Mouse (Mus musculus) kidney, postnatal 10 days (tissue): Measurements from ENCODE around the gene Osbpl2.

ENCODE experiments used
- DNase-seq: peaks from one replicate; pipeline ENCODE4 v3.0.0; 2021; ENCODE audit warnings: mixed read lengths

Gene Osbpl2

DNA sequence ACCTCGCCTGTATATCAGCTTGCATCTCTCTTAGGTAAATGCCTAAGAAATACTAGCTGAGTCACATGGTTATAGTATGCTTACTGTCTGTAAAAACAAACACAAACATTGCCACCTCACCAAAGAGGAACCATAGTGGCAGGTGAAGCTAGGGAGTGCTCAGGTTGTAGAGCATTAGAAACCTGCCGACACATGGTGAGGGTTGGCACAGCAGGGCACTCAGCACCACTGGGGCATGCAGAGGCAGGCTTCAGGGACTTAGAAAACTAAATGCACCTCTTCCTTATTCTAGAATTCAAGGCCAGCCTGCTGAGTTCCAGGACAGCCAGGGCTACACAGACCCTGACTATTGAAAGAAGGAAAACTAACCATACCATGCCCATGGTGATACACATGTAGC lies 47.8 kb downstream of the Osbpl2 start:
- DNase-seq: no peak

DNA sequence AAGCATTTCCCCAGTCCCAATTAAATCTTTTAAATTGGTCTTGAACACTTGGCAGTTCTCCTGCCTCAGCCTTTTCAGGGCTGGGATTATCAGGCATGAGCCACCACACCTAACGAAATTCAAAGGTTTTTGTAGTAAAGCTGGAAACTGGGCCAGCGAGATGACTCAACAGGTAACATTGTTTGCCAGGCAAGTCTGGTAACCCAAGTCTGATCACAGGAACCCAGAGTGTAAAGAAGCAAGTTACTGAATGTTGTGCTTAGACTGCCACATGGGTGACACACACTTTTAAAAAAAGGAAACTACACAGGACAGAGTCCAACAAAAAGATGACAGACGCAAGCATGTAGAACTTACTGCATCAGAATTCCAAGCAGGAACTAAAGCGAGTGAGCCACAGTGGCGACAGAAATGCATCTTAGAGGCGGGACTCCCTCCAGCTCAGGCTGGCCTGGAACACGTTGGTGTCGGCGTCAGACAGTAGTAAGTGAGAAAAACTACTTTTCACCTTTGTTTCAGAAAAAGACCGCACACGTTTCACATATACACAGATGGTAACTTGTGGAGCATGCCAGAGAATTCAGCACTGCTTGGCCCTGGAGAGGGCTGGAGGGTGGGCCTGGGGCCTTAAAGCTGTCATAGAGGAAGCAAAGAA lies 51.2 kb downstream of the Osbpl2 start:
- DNase-seq: no peak

DNA sequence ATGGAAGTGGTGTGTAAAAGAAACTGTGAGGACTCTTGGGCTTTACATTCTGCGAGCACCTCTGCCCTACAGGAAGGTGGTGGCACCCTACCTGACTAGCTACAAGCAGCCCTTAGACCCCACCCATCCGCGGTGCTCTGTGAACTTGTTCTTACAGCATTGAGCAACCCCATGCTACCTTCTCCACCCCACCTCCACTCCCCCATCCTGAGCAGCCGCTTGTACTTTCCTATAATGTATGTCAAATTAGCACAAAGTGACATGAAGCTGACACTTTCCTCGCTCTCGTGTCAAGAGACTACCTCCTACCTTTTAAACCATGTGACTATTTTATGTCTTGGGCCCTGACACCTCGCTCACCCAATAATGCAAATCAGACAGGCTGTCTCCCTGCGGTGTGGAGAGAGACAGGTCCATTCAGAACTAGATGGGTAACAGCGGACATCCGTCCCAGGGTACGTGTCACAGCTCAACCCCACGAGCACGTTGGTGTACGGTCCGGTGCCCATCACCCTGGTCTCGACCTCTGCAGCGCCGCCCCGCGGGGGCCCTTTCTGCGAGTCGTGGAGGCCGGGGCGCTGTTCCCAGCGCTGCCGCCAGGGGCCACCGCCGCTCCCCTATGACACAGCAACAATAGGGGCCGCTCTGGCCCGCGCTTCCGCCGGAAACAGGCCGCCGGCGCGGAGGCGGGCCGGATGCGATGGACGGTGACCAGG lies 51.9 kb downstream of the Osbpl2 start, which contains the start of gene Adrm1:
Adrm1 (plus strand) TSS at position 680 of the 716 bp plus-strand sequence.
- peak; percentile 98 for DNase-seq

DNA sequence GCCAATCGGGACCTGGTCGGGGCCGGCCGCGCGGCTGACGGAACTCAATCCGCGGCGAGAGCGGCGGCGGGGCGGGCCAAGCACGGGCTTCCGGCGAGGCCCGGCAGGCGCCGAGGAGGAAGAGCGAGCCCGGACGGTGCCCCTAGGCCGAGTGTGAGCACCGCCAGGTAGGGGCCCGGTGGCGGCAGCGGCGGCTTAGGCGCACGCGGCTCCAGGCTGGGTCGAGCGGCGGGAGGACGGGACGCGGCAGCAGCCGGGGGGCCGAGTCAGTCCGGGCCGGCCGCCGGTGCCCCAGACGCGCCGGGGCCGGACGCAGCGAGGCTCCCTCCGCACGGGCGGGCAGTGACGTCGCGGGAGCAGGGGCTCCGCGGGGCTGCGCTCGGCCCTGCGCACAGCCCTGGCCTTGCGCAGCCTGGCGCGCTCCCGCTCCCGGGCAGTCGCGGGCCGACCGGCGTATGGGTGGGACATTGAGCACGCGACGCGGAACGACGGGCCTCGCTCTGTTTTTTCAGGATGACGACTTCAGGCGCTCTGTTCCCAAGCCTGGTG lies 52.5 kb downstream of the Osbpl2 start:
- no peak for DNase-seq

DNA sequence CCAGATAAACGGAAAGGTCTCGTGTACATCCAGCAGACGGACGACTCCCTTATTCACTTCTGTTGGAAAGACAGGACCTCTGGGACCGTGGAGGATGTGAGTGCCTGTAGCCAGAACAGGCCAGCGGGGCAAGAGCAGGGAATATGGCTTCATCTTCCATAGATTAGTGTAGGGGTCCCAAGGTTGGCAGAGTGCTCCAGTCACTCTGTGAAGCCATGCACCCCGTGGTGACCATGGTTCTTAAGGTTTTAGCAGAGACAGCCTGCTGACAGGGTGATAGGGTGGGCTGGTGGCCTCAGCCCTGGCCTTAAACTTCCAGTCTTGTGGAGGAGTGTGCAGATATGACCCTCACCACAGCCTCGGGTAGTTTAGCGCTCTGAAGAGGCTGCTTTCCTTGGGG lies 53.0 kb downstream of the Osbpl2 start:
- DNase-seq: no peak

DNA sequence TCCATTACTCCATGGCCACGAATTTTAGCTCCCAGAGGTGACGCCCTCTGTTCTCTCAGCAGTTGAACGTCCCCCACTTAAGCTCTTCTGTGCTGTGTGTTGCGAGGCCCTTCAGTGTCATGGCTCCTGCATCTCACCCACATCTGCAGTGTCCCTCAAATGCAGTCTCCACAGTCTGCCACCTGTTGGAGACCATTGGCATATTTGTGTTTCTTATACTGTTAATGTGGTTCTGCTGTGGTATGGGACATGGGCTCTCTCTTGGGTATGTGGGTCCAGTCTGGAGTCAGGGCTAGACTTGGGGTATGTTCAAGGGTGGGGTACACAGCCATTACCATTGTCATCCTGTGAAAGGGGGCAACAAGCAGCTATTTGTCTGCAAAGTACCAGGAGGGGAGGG lies 54.1 kb downstream of the Osbpl2 start:
- DNase-seq: no peak

DNA sequence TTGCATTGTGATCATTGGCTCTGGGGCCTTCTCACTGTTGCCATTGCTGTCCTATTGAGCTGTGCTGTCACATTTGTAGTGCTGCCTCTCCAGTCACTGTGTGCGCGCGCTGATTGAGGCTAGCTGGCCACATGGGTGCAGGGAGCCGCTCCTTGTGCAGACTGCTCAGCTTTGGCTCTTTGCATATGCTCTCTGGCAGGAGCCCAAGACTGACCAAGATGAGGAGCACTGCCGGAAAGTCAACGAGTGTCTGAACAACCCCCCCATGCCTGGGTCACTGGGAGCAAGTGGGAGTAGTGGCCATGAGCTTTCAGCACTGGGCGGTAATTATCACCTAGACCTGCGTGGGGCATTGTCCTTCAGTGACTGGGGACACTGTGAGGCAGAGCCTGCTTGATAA lies 54.6 kb downstream of the Osbpl2 start:
- DNase-seq: peak; percentile 49

DNA sequence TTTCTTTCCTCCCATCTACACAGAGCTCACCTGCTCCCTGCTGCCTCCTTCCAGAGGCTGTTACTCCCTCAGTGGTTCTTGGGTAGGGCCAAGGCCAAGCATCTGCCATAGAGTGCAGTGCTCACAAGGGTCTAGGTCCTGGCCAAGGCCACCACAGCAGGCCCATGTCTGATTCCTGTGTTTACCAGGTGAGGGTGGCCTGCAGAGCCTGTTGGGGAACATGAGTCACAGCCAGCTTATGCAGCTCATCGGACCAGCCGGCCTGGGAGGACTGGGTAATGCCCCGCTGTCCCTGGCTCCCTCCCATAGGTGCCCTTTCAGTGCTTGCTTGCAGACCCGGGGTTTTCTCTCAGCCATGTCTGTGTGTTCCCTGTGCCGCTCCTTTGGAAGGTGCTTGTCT lies 55.0 kb downstream of the Osbpl2 start:
- no peak for DNase-seq

DNA sequence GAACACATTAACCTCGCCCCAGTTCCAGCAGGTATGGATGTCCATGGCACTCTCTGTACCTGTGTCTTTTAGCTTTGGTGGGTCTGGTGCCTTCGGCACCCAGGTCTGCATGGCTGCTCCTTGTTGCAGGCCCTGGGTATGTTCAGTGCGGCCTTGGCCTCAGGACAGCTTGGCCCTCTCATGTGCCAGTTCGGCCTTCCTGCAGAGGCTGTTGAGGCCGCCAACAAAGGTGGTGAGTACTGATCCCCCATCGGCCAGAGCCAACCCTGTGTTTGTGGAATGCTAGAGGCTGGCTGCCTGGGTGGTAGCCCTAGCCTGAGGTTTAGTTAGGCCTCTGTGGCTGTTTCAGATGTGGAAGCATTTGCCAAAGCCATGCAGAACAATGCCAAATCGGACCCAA lies 56.6 kb downstream of the Osbpl2 start:
- DNase-seq: no peak

DNA sequence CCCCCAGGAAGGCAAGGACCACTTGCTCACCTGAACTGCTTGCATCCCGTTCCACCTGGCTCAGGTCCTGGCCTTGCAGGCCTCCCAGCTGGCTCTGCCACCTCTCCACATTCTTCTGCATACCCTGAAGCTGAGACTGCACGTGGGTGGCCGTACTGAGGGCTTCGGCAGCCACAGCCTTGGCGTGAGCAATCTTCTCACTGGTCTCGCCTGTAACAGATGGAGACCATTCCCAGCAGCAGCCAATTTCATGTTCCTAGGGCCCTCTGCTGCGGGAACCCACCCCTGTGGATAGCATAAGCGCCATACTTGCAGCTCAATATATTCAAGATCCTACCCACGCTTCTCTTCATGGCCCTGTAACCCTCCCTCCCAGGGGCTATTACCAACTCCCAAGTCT lies 62.4 kb downstream of the Osbpl2 start:
- DNase-seq: no peak

DNA sequence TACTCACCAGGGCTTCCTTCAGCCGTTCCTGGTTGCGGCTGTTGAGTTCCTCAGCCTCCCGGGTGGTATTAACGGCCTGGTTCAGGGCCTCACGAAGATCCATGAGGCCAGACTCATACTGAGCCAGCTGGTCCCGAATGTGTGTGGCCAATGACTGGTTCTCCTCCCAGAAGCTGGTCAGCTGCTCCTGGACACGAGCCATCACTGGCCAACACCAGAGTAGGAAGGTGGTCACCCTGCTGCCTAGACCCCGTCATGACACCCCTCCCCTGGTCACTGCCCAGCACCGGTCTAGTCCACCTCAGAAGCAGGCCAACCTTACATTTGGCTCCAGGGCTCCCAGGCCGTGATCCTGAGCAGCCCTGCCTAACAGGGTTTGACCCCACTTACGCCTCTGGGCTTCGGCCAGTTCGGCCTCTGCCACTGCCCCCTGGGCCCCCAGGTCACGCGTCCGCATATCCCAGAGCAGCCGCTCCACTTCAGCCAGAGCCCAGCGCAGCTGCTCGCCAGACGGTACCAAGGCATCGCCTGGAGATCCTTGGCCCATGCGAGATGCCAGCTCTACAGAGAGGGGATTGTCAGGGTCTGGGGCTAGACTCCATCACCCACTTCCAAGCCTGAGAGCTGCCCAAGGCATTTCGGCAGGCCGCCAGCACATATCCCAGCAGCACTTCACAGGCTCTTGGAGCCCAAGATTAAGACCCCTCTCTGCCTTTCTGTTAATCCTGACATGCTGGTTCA lies 65.1 kb downstream of the Osbpl2 start:
- no peak for DNase-seq

DNA sequence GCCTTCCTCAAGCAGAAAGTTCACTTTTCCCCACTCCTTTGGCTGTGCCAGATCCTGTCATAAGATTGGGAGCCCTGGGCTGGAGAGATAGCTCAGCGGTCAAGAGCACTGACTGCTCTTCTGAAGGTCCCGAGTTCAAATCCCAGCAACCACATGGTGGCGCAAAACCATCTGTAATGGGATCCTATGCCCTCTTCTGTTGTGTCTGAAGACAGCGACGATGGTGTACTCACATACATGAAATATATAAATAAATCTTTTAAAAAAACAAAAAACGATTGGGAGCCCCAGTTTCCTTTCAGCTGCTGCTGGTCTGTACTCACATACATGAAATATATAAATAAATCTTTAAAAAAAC lies 65.6 kb downstream of the Osbpl2 start:
- no peak for DNase-seq

DNA sequence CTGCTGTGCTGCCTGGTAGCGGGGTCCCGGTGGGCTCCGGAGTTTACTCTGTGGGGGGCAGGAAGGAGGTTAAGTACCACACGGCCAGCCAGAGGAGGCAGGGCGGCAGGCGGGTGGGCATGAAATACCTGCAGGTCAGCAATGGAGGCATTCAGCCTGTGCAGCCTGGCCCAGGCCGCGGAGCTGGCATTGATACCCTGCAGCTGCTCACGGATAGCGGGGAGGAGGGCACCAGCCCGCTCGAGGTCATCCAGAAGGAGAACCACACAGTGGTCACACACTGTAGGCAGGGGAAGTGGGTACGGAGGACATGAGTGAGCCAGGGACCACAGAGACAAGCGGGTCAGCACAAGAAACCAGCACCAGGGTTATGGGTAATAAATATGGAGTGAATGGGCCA lies 66.6 kb downstream of the Osbpl2 start:
- DNase-seq: no peak

DNA sequence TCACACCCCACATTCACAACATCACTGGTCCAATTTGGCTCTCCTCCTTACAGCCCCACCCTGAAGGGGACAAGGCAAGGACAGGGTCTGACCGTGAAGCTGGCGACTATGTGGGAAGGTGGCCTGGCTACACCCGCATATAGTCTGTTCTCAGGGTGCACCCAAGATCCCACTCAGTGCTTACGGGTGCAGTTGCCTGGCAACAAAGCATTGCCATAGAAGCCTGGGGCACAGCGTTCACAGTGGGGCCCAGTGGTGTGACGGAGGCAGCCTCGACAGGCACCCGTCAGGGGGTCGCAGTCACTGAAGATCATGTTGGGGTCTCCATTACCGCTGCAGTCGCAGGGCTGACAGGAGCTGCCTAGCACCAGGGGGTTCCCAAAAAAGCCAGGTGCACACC lies 68.3 kb downstream of the Osbpl2 start:
- DNase-seq: no peak

DNA sequence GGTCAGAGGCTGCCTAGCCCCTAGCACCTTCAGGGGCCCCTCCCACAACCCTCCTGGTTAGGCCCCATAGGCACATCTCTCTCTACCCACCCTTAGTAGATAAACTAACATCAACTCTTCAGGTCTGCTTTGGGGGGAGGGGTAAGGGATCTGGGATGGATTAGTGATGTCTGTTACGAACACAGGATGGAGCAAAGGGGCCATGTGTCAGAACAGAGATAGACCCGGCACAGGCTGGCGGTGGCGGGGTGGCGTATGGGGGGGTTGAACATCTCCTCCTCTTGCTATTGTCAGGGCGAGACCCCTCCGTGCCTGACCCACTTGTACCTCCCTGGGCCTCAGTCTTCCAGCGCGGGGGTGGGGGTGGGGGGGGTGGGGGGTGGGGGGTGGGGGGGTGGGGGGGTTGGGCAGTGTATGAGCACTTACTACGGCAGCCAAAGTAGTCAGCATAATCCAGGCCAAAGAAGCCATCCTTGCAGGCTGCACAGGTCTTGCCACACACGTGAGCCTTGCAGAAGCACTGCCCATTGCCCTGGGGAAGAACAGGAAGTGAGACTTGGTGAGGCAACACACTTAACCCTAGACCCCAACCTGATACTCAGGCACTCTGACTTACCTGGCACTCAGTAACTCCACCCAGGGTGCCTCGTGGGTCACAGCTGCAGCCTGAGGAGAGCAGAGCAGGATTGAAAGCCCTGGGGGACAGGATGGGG lies 77.7 kb downstream of the Osbpl2 start:
- DNase-seq: no peak

DNA sequence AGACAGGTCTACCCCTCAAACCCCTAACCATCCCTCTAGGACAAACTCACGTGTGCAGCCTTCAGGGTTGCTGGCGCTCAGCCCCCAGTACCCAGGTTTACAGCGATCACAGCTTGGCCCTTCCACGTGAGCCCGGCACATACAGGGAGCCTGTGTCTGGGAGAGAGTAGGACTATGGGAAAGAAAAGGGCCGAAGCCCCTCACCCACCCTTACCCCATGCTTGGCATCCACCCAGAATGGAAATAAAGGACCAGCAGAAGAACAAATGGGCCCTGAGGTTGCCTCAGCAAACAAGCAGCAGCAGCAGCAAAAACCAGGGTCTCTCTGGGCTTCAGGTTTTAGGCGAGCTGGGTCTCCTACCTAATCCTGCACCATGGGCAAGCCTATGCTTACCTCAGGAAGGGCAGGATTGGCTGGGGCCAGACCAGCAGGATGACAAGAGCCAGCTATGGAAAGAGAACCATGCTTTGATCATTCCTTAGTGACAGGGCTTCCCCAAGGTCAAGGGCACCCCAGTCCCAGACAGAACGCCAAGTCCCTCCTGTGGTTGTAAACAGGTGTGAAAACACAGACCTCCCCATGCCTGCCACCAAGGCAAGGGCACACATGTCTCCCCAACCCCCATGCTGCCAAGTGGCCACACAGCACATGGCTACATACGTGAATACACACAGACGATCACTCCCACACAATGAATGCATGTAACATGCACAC lies 78.4 kb downstream of the Osbpl2 start:
- no peak for DNase-seq

DNA sequence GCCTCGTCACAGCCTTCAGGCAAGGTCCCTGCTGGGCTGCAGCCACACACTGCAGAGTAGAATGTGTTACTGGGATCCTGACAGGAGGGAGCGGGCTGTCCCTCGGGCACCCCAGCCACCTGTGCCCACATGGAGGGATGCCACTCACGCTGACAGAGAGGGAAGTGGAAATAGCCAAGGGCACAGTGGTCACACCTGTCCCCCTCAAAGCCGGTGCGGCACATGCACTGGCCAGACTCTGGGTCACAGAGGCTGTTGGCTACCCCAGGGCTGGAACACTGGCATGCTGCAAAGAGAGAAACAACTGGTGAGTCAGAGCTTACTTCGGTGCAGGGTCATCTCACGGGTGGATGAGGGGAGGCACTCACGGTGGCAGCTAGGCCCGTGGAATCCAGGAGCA lies 79.7 kb downstream of the Osbpl2 start:
- DNase-seq: no peak

DNA sequence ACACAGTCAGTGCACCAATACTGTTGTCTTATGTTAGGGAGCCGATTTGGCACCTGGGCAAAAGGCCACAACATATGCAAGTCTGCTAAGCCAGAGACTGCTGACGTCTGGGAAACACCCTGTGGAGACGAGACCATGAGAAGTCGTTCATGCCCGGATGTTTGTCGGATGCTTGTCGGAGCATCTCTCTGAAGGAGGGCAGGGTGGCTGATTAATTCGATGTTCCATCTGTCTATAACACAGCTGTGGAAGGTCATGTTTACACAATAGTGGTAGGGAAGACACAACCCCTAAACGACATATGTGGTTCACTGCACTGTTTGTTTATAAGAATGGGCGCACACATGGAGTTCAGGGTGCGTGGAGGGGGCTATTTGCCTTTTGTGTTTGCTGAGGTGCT lies 81.6 kb downstream of the Osbpl2 start:
- DNase-seq: no peak

DNA sequence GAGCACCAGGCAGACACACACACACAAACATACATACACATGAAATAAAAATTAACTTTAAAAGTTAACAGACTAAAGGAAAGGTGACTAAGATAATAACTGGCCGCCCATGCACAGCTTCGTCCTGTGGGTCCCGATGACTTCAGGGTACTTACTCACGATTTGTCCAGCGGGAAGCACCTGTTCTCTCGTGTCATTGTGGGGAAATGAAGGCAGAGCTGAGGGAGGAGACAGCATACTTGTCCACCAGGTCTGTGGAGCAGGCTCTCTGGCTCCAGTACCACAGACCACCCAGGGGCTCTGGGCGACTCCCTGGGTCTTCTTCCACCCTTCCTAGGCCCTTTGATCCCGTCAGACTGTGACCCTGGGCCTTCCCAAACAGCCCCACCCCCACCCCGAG lies 82.2 kb downstream of the Osbpl2 start:
- DNase-seq: no peak

DNA sequence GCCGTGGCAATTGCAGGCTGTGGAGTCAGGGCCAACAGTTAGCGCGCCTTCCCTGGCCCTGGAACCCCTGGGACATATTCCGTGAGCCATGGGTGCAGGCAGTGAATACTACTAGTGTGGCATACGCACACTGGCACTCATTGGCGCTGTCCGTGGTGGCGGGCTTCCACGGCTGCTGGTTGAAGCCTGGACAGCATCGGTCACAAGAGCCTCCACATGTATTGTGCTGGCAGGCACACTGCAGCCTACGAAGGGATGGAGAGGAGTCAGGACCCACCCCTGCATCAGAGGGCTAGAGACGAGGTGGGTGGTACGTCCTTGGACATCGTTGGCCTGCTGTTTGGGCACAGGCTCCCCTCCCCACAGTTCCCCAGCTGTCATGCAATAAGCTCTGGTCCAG lies 83.2 kb downstream of the Osbpl2 start:
- DNase-seq: peak; percentile 18

DNA sequence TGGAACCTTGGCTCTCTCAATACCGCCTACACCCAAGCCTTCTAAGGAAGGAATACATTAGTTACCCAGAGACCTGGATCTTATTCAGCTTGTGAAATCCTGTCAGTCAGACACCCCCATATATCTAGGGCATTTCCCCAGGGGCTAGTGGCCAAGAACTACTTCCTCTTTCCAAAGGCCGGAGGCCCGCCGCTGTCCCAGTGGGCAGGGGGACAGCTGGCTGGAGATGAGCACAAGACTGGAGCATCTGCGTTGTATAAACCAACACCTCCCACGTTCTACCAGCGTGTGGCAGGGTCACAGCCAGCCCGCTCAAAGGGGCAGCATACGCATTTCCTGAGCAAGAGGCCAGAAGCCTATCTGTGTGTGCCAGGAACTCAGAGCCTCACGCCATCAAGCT lies 83.7 kb downstream of the Osbpl2 start:
- peak; percentile 14 for DNase-seq

DNA sequence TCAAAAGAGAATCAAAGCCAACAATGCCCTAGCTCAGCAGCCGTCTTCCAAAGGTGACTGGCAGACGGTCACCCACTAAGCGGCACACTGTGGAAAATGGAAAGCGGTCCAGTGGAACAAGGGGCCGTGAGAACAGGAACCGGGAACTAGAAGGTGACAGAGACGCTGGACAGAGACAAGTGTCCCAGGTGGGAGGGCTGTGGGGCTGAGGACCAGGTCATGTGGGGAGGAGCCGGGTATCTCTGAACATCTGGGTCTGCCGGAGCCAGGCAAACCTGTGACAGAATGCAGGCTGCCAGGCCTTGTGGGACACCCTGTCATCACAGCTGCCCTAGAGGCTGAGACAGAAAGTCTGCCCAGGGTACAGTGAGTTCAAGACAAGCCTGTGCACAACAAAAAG lies 85.4 kb downstream of the Osbpl2 start:
- no peak for DNase-seq
